Mouse (Mus musculus) stomach, postnatal 0 days (tissue): ENCODE data around the gene Flad1.

Experiments
- CTCF ChIP-seq: IDR thresholded peaks from 2 replicates; pipeline ENCODE4 v1.5.1; 2016; ENCODE audit warnings: antibody characterized with exemption, low read depth, mild to moderate bottlenecking, moderate library complexity
- EP300 ChIP-seq: optimal IDR thresholded peaks from 2 replicates; pipeline ENCODE3; 2016; ENCODE audit warnings: antibody characterized with exemption

DNA sequence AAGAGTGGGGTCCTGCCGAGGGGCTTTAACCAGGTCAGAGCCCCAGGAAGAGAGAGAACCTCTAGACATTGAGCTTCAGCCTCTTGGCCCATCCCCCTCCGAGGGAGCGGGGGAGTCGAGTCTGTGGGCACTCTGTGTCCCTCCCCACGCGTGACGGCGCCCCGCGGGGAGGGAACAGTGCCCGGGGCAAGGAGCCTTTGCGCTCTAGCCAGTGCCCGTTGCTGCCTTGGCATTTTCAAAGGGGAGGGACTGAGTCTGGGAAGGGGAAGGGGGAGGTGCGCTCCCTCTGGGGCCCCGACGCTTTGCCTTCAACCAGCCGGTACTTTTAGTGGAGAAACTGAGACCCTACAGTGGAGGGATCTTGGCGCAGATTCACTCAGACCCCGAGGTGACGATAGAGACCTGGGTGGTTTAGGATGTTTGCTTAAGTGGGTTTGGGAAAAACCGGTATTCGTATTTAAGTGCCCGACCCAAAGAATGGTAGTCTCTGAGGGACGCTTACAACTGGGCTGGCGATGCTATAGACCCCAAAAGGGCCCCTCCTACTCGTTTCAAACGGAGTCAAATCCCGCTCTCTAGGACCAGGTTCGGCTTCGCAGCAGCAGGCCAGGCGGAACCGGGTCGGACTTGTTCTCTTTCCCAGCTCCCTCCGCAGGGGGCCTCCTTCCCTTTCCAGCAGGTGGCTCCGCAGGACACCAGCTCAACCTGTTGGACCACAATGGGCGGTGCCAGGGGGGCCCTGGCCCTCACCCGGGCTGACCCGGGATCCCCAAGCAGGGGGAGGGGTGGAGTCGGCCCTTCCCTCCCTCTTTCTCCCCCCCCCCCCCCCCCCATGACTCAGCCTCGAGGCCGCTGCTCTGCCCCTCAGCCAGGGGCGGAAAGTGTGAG lies 17.4 kb downstream of the Flad1 start, which contains the start of gene Zbtb7b:
- TF ChIP-seq CTCF (peak; percentile 63), EP300 (peak; percentile 45)
